Mouse (Mus musculus) lung, postnatal 0 days (tissue): ENCODE results near the gene Arhgap27.

Experiments used
- CTCF ChIP-seq: IDR thresholded peaks from 2 replicates; pipeline ENCODE4 v1.5.1; 2016; ENCODE audit warnings: antibody characterized with exemption, mild to moderate bottlenecking
- EP300 ChIP-seq: IDR thresholded peaks from 2 replicates; pipeline ENCODE4 v1.6.1; 2016; ENCODE audit warnings: antibody characterized with exemption, mild to moderate bottlenecking, control low read depth

DNA sequence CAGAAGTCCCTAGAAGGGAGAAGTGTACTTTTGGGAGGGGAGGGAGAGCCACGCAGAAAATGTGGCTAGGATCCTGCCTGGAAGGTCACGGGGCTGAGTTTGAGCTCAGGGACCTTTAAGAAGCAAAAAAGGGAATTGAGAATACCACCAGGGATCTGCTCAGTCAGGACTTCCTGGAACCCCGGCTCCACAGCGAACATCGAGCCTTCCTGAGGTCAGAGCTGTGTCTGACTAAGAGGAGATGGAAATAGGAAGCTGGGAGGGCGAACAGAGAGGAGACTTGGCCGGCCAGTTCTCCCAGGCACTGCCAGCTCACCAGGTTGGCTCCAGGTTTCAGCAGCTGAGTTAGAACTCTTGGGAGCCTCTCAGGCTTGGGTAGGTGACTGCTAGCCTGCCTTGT is 81.7 kb downstream of the Arhgap27 start:
- TF ChIP-seq EP300 = no peak
- no peak for TF ChIP-seq CTCF
